Mouse (Mus musculus) erythroblast, embryonic 14.5 days (primary cell): ENCODE data around the gene Tes3-ps.

Source experiments
- GATA1 ChIP-seq: IDR thresholded peaks from 2 replicates; pipeline ENCODE4 v1.6.1; 2012; ENCODE audit warnings: low read length, inconsistent platforms, mixed read lengths
- TAL1 ChIP-seq: IDR thresholded peaks from 3 replicates; pipeline ENCODE4 v1.6.1; 2012; ENCODE audit warnings: low read length, inconsistent platforms, mixed read lengths

DNA sequence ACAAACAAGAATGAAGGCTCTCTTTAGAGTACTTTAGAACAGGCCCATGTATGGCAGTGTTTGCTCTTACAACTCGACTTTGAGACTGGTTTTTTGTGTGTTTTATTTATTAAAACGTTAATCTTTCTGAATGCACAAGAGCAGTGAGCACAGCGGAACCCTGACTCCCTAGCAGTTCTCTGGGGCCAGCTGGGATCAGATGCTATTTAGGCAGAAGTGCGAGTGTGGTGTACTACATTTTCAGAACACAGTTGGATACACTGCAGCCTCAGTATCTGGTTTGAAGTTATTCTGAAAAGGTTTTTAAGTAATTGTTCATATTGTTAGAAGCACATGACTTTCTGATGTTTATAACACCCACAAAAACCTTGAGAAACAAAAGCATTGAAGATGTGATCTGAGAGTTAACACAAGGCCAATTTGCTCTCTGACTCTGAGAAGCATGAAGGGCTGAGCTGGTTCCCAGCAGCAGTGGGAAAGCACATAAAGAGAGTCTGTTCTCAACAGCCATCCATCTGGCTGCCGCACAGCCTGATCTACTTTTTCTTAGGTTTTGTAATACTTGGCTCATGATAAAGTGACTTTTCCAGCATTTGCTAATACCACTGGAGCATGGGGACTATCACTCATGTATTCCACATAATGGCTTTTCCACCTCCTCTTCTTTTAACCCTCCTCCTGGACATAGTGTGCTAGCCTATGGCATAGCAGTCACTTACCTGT, 32.3 kb upstream of the Tes3-ps start:
- no peak for TF ChIP-seq TAL1
- no peak for TF ChIP-seq GATA1
